Mouse (Mus musculus): ENCODE data around the gene Kcnma1.

DNA sequence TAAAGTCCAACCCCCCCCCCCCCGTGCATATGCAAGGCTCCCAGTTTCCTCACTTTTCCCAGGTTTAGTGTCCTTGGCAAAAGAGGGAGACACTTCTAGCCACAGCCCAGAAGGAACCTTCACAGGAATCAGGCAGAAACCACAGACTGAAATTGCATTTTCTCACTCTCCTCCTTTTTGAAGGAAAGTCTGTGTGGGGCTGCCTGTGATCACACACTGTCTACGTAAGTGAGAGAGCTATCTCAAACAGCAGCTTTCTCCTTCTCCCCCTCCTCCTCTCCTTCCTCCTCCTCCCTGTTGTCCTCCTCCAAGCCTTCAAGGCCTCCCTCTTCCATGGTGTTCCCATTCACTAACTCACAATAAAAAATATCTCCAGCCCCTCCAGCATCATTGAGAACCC is 90.9 kb downstream of the Kcnma1 start:
- TF ChIP-seq CTCF (IDR thresholded peaks at IDR 0.05; ENCODE audit: control insufficient read depth, insufficient read depth, insufficient replicate concordance, low read depth, low read length): no peak
- TF ChIP-seq POLR2A (IDR thresholded peaks at IDR 0.05; ENCODE audit: control insufficient read depth, low read depth, low read length): no peak

All from testis, adult 2 months (tissue).